30 mouse cellular contexts compared by ENCODE assay signal in genomic region chr11:108798398-108798797, GRCm38 (mm10).
"Had no signal": no experiment of that assay in that cellular context is flagged by ENCODE, and none has a peak within 500 bp of the region (broad histone marks: within the 10 kb centered on the region; RNA-seq: fewer than 3 reads in every experiment).

No protein-coding gene starts in this region.

- H3K4me1 ChIP-seq: limb, embryonic 12.5 days; limb, embryonic 15.5 days; liver, embryonic 12.5 days; liver, embryonic 13.5 days; liver, embryonic 15.5 days; lung, embryonic 15.5 days; megakaryocyte, embryonic 14.5 days had no signal

- H3K9ac ChIP-seq: limb, embryonic 12.5 days; limb, embryonic 13.5 days; limb, embryonic 15.5 days; liver, embryonic 12.5 days; liver, embryonic 13.5 days; liver, embryonic 14.5 days; liver, embryonic 15.5 days; liver, postnatal 0 days; lung, embryonic 14.5 days; lung, embryonic 15.5 days; midbrain, embryonic 12.5 days; midbrain, embryonic 13.5 days; midbrain, embryonic 15.5 days had no signal

- H3K36me3 ChIP-seq: limb, embryonic 10.5 days; limb, embryonic 12.5 days; limb, embryonic 13.5 days; limb, embryonic 15.5 days; liver, embryonic 12.5 days; liver, embryonic 13.5 days; liver, embryonic 15.5 days; lung, embryonic 15.5 days; midbrain, embryonic 10.5 days; midbrain, embryonic 12.5 days; midbrain, embryonic 13.5 days; midbrain, embryonic 15.5 days had no signal

- H3K9me3 ChIP-seq: limb, embryonic 10.5 days; limb, embryonic 12.5 days; limb, embryonic 13.5 days; limb, embryonic 15.5 days; liver, embryonic 12.5 days; liver, embryonic 13.5 days; liver, embryonic 15.5 days; lung, embryonic 15.5 days; megakaryocyte, embryonic 14.5 days; midbrain, embryonic 10.5 days; midbrain, embryonic 12.5 days; midbrain, embryonic 13.5 days; midbrain, embryonic 15.5 days had no signal

- H3K27me3 ChIP-seq: limb, embryonic 12.5 days; limb, embryonic 13.5 days; limb, embryonic 15.5 days; liver, embryonic 12.5 days; liver, embryonic 13.5 days; liver, embryonic 15.5 days; lung, embryonic 15.5 days; megakaryocyte, embryonic 14.5 days; midbrain, embryonic 12.5 days; midbrain, embryonic 13.5 days; midbrain, embryonic 15.5 days had no signal

- H3K27ac ChIP-seq: left cerebral cortex, adult 2 months; limb, embryonic 10.5 days; limb, embryonic 12.5 days; limb, embryonic 13.5 days; limb, embryonic 15.5 days; liver, embryonic 12.5 days; liver, embryonic 13.5 days; liver, embryonic 14.5 days; liver, embryonic 15.5 days; lung, embryonic 15.5 days; macrophage; midbrain, embryonic 12.5 days; midbrain, embryonic 13.5 days; midbrain, embryonic 15.5 days had no signal

- H3K4me2 ChIP-seq: limb, embryonic 12.5 days; limb, embryonic 13.5 days; limb, embryonic 15.5 days; liver, embryonic 11.5 days; liver, embryonic 12.5 days; liver, embryonic 13.5 days; liver, embryonic 15.5 days; lung, embryonic 14.5 days; lung, embryonic 15.5 days; midbrain, embryonic 12.5 days; midbrain, embryonic 13.5 days; midbrain, embryonic 15.5 days had no signal

- ATAC-seq: liver, embryonic 12.5 days; liver, postnatal 0 days; lung, postnatal 0 days; midbrain, embryonic 13.5 days; midbrain, embryonic 15.5 days; midbrain, embryonic 16.5 days had no signal

- DNase-seq: left cerebral cortex, postnatal 4 days; liver; liver, embryonic 13.5 days; liver, postnatal 0 days; lung, adult 18-20 months; lung, embryonic 14.5 days; lung, postnatal 10 days; lung, postnatal 14 days; lung, postnatal 36 days; lung, postnatal 4 days; midbrain, embryonic 14.5 days had no signal

- H3K4me3 ChIP-seq: left cerebral cortex, adult 2 months; limb, embryonic 10.5 days; limb, embryonic 12.5 days; limb, embryonic 13.5 days; limb, embryonic 15.5 days; liver, embryonic 12.5 days; liver, embryonic 13.5 days; liver, embryonic 15.5 days; lung, embryonic 15.5 days; megakaryocyte, embryonic 14.5 days; midbrain, embryonic 10.5 days; midbrain, embryonic 12.5 days; midbrain, embryonic 13.5 days; midbrain, embryonic 15.5 days; myocyte had no signal
